In genomic region chr10:53332752-53333151, GRCm38 (mm10) we compare ENCODE assay signal across 20 mouse cellular contexts. TPM values are rescaled to one million over a fixed set of nuclear protein-coding genes. Genes with fewer than 3 reads are reported as not detected.
"Had no signal": no experiment of that assay in that cellular context is flagged by ENCODE, and none has a peak within 500 bp of the region (broad histone marks: within the 10 kb centered on the region; RNA-seq: fewer than 3 reads in every experiment).

No protein-coding gene starts in this region.

- H3K4me2 ChIP-seq: kidney, embryonic 15.5 days; limb, embryonic 15.5 days; lung, embryonic 14.5 days; neural tube, embryonic 15.5 days; stomach, embryonic 15.5 days had no signal

- H3K9me3 ChIP-seq: kidney, embryonic 15.5 days; limb, embryonic 15.5 days; midbrain, embryonic 10.5 days; neural tube, embryonic 15.5 days; stomach, embryonic 15.5 days had no signal

- H3K4me3 ChIP-seq: kidney, embryonic 15.5 days; limb, embryonic 15.5 days; midbrain, embryonic 10.5 days; myocyte; neural tube, embryonic 15.5 days; stomach, embryonic 15.5 days had no signal

- H3K4me1 ChIP-seq: kidney, embryonic 15.5 days; midbrain, embryonic 10.5 days; neural tube, embryonic 15.5 days had no signal

- H3K36me3 ChIP-seq: kidney, embryonic 15.5 days; limb, embryonic 15.5 days; midbrain, embryonic 10.5 days; neural tube, embryonic 15.5 days; stomach, embryonic 15.5 days had no signal

- H3K27ac ChIP-seq: kidney, embryonic 15.5 days; limb, embryonic 15.5 days; liver, embryonic 14.5 days; midbrain, embryonic 10.5 days; neural tube, embryonic 15.5 days; stomach, embryonic 15.5 days had no signal

- H3K9ac ChIP-seq: kidney, embryonic 15.5 days; limb, embryonic 15.5 days; liver, embryonic 14.5 days; lung, embryonic 14.5 days; neural tube, embryonic 15.5 days; stomach, embryonic 15.5 days had no signal

- H3K27me3 ChIP-seq: kidney, embryonic 15.5 days; limb, embryonic 15.5 days; neural tube, embryonic 15.5 days; stomach, embryonic 15.5 days had no signal

- DNase-seq: kidney, postnatal 14 days; layer of hippocampus, adult 9-11 months; layer of hippocampus, postnatal 36 days; lung, embryonic 14.5 days; lung, postnatal 10 days; lung, postnatal 4 days; midbrain, embryonic 14.5 days; right cerebral cortex, adult 18-20 months; right cerebral cortex, postnatal 4 days; spleen, adult 18-20 months; thymus, adult 2 months; thymus, postnatal 25 days had no signal

RNA-seq across cellular contexts. Expression of gene Pln, which starts 4.7 kb away (rescaled TPM):
- total RNA-seq: megakaryocyte, adult 5-6 weeks had no signal
